Mouse (Mus musculus): ENCODE results near the gene Pgghg.
A peak's percentile ranks its signal among the peaks of the same experiment; 100 is the strongest.
"Not testable (repeated sequence)": the region's sequence is repeated elsewhere in the genome, so short reads cannot be mapped to it uniquely, and the experiment has no call there.

Gene Pgghg

GRCm38 (mm10) chr7:140955758-140956555 lies 14.8 kb downstream of the Pgghg start, which contains the start of the genes Gm45717 and Ifitm2:
Gene Gm45717 (minus strand): TSS chr7:140955937.
Gene Ifitm2 (minus strand): TSS chr7:140955987.
- peak; percentile 93 for DNase-seq

- DNase-seq: no peak
Observed at GRCm38 (mm10) chr7:140956556-140956869, 15.3 kb downstream of the Pgghg start.

- peak; percentile 72 for DNase-seq
Observed at GRCm38 (mm10) chr7:140959181-140959901, 18.1 kb downstream of the Pgghg start.

GRCm38 (mm10) chr7:140960026-140960425 lies 18.8 kb downstream of the Pgghg start:
- DNase-seq: no peak

- DNase-seq: no peak
Observed at GRCm38 (mm10) chr7:140961416-140961815, 20.2 kb downstream of the Pgghg start.

- DNase-seq: no peak
Observed at GRCm38 (mm10) chr7:140962733-140963132, 21.5 kb downstream of the Pgghg start.

- DNase-seq: no peak
Observed at GRCm38 (mm10) chr7:140966921-140967320, 25.7 kb downstream of the Pgghg start, which contains the start of gene Ifitm1. Gene Ifitm1 (plus strand): TSS chr7:140967221.

GRCm38 (mm10) chr7:140967862-140968591 lies 26.8 kb downstream of the Pgghg start:
- no peak for DNase-seq

- not testable (repeated sequence) for DNase-seq
Observed at GRCm38 (mm10) chr7:140968710-140969109, 27.5 kb downstream of the Pgghg start.

GRCm38 (mm10) chr7:140970931-140971330 lies 29.7 kb downstream of the Pgghg start:
- DNase-seq: no peak

- peak; percentile 66 for DNase-seq
Observed at GRCm38 (mm10) chr7:140971479-140972171, 30.4 kb downstream of the Pgghg start.

GRCm38 (mm10) chr7:140973396-140974165 lies 32.4 kb downstream of the Pgghg start:
- DNase-seq: peak; percentile 27

GRCm38 (mm10) chr7:140974940-140975339 lies 33.7 kb downstream of the Pgghg start:
- no peak for DNase-seq

- no peak for DNase-seq
Observed at GRCm38 (mm10) chr7:140975465-140975864, 34.3 kb downstream of the Pgghg start.

- not testable (repeated sequence) for DNase-seq
Observed at GRCm38 (mm10) chr7:140976720-140977119, 35.5 kb downstream of the Pgghg start.

- DNase-seq: no peak
Observed at GRCm38 (mm10) chr7:140981704-140982103, 40.5 kb downstream of the Pgghg start.

- DNase-seq: no peak
Observed at GRCm38 (mm10) chr7:140982971-140983370, 41.8 kb downstream of the Pgghg start.

GRCm38 (mm10) chr7:140987182-140988138 lies 46.3 kb downstream of the Pgghg start:
- no peak for DNase-seq

GRCm38 (mm10) chr7:140989022-140989421 lies 47.8 kb downstream of the Pgghg start:
- DNase-seq: no peak

GRCm38 (mm10) chr7:140990185-140990584 lies 49.0 kb downstream of the Pgghg start:
- no peak for DNase-seq

GRCm38 (mm10) chr7:140990622-140991021 lies 49.4 kb downstream of the Pgghg start:
- no peak for DNase-seq
